Mouse (Mus musculus) megakaryocyte, embryonic 14.5 days (primary cell): ENCODE measurements around the gene Dnttip2.

Experiments used
- FLI1 ChIP-seq: IDR thresholded peaks from 2 replicates; pipeline ENCODE4 v1.6.1; 2012; ENCODE audit warnings: low read length, inconsistent platforms, mixed read lengths
- GATA1 ChIP-seq: IDR thresholded peaks from 3 replicates; pipeline ENCODE4 v1.6.1; 2012; ENCODE audit warnings: mixed read lengths, low read length, inconsistent platforms, borderline replicate concordance

GRCm38 (mm10) chr3:122247768-122248100 lies 26.5 kb upstream of the Dnttip2 start:
- no peak for TF ChIP-seq GATA1
- TF ChIP-seq FLI1, result no peak
